Mouse (Mus musculus): ENCODE results near the gene Dgkd. TPM values are rescaled to one million over a fixed set of nuclear protein-coding genes. Genes with fewer than 3 reads are reported as not detected.
A peak's percentile ranks its signal among the peaks of the same experiment; 100 is the strongest.
"Not testable (repeated sequence)": the region's sequence is repeated elsewhere in the genome, so short reads cannot be mapped to it uniquely, and the experiment has no call there.

The Dgkd gene
- total RNA-seq (2021) = 100 to 1,000 TPM; 107 to 118 TPM
- long read RNA-seq, experiment 1, full-length matches to known transcripts = 35 of 85 reads
- long read RNA-seq, experiment 1, partial matches to known transcripts = 46 of 85 reads
- long read RNA-seq, experiment 1, other reads (novel, unspliced or antisense) = 4 of 85 reads
- long read RNA-seq, experiment 2, full-length matches to known transcripts = 44 of 87 reads
- long read RNA-seq, experiment 2, partial matches to known transcripts = 28 of 87 reads
- long read RNA-seq, experiment 2, other reads (novel, unspliced or antisense) = 15 of 87 reads

DNA sequence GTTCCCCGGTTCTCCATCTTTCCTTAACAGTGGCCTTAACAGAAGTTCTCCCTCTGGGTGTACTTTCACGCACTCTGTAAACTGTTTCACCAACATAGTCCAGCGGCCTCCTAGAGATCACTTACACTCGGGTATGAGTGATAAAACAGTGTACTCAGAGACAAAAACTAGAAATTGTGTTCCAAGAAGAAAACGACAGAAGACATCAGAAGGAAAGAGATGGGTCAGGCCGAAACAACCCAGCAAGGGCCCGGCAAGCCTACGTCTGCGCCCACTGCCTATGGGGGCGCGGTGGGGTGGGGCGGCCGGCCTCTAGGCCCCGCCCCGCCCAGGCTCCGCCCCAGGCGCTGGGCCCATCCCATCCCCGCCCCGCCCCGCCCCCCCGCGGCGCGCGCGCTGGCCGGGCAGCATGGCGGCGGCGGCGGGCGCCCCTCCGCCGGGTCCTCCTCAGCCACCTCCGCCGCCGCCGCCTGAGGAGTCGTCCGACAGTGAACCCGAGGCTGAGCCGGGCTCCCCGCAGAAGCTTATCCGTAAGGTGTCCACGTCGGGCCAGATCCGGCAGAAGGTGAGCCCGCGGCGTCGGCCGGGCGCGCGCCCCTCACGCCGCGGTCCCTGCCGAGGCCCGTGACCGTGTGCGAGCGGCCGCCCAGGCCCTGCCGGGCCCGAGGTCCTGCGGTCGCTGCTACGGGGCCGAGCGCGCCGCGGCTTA lies at the start of gene Dgkd:
Gene Dgkd, plus strand, starts transcription at position 396 of the 709 bp plus-strand sequence.
- peak; percentile 90 for DNase-seq

DNA sequence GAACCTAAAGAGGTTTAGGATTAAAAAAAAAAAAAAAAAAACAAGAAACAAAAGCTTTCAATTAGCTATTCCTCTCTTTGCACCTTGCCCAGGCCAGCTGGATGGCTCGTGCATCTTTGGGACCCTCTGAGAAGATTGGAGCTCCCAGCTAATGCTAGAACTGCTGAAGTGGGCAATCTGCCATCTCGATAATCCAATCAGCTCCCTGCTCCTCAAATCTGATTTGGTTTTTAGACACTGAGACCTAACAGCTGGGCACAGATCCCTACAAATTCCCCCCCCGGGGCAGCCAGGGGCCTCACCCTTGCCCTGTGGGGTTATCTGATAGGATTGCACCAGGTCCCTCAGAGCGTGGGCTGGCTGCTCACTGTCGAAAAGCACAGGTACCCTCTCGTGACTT lies 49.5 kb upstream of the Dgkd start, which contains the start of gene Sag:
Gene Sag, plus strand, starts transcription at position 105 of the 400 bp plus-strand sequence.
- no peak for DNase-seq

DNA sequence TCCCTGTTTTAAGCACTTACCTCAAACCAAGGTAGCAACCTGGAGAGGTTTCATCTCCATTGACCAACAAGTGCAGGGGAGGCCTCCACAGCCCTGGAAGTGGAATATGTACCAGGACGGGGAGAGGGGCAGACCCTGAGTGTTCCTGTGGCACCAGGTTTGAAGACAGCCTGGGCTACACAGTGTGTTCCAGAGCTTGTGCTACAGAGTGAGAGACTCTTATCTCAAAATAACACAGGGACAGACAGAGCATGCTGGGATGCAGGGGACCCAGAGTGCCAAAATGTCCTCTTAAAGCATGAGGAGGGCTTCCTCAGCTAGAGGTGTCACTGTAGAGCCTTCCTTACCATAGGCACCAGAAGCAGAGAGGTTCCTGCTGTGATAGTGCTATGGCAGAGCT lies 45.3 kb upstream of the Dgkd start:
- no peak for DNase-seq

DNA sequence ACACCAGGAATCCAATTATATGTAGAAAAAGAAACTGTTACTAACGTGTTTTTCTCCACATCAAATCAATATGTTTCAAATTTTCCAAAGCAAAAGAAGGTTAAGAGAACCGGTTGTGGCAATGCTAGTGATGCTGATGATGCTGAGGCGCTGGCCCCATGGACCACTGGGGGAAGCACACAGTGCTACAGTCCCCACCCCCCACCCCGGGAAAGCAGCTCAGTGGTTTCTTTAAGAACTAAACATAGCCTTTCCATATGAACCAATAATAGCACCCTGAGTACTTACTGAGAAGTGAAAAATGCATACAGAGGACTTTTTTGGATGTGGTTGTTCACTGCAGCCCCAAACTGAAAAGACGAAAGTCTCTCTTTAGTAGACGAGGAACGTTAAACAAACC lies 41.7 kb upstream of the Dgkd start:
- DNase-seq = no peak

DNA sequence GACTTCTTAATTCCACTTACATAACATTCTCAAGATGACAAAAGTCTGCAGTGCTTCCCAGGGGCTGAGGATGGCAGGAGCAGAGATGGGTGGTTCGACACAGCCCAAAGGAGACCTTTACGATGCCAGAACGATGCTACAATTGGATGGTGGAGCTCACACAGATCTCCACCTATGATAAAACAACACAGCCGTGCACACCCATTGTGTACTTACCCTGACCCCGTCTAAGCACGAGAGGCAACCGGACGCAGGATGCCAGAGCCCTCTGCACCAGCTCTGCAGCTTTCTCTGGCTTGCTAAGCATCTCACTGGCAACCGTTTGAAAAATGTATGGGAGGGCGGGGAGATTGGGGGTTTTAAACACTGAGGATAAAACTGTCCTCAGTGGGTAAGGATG lies 41.0 kb upstream of the Dgkd start:
- no peak for DNase-seq

DNA sequence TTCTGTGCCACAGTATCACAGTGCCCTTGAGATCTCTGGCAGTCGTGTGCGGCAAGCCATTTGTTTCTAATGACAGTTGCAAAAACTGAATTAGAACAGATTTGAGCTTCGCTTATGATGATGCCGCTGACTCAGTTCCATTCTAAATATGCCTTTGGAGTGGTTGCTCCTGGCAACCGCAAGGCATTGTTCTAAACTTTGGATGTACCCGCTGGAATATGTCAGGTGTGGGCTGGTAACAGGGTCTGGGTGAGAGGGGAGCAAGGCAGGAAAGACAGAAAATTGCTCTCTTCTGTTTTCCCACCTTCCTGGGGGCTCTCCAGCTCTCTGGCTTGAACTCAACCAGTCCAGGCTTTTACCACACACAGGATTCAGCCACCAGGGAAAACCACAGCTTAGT lies 39.9 kb upstream of the Dgkd start:
- no peak for DNase-seq

DNA sequence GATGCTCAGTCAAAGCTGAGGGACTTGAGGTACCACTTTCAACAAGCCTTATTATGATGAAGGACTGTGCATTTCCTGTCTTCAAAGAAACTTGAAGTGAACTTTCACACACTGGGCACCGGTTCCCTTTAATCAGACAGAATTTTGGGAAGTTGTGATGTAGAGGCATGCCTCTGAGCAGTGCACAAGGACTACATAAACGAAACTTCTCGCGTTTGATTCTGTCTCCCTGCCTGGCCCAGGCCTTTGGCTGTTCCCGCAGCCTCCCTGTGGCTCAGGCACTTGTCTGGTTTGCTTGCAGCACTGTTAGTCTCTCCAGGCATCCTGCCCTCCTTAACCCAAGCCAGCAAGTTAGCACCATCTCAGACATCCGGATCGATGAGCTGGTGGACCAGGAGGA lies 39.4 kb upstream of the Dgkd start:
- peak; percentile 38 for DNase-seq

DNA sequence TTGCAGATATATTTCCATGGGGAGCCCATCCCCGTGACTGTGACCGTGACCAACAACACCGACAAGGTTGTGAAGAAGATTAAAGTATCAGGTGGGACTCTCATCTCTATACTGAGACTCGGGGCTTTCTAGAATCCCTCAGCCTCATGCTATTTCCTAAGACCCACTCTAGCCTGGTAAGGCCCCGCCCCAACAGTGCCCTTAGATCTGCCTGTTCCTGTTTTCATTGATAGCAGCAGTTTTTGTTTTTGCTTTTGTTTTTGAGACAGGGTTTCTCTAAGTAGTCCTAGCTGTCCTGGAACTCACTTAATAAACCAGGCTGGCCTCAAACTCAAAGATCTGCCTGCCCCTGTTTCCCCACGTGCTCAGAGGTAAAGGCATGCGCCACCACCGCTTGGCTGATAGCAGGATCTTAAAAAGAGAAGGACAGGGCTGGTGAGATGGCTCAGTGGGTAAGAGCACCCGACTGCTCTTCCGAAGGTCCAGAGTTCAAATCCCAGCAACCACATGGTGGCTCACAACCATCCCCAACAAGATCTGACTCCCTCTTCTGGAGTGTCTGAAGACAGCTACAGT lies 28.6 kb upstream of the Dgkd start:
- DNase-seq = no peak

DNA sequence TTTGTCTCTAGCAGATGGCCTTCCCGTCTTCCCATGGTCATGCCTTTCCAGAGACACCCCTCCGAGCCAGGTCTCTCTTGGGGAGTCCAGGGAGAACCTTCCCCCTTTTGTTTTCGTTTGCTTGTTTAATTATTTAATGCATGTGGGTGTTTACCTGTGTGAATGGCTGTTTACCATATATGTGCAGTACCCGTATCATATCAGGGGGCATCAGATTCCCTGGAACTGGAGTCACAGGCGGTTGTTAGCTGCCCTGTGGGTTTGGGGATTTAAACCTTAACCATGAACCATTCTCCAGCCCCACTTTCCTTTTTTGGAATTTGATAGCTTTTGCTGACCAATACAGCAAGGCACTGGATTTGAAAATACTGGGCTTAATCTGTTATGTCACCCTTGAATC lies 27.8 kb upstream of the Dgkd start:
- no peak for DNase-seq

DNA sequence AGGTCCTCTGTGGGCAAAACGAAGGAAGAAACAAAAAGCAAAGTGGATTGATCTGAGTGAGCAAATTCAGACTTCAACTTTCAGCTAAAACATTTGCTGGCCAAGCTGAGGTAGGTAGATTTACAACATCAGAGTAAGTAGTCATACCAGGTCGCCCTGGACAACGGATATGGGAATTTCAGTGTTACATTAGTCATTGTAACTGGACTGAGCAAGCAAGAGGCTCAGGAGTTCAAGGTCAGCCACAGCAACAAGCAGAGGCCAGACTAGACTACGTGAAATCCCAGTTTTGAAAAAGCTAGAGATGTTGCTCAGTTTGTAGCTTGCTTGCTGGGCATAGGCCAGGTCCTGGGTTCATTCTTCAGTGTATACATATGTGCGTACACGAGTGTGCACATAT lies 27.1 kb upstream of the Dgkd start:
- peak; percentile 56 for DNase-seq

DNA sequence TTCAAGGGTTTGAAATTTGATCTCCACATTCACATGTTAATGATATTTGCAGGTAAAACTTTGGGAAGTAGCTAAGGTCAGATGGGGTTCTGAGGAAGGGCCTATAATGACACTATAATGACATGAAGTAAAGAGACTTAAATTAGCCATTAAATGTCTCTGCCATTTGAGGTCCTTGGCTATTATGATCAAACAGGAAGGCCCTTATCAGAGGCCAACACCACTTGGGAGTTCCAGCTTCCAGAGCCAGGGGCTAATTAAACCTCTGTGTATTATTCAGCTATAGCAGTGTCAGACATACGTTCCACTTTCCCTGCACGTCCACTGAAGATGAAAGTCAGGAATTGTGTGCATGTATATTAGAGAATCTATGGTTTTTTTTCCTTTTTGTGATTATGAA lies 26.6 kb upstream of the Dgkd start:
- DNase-seq = no peak

DNA sequence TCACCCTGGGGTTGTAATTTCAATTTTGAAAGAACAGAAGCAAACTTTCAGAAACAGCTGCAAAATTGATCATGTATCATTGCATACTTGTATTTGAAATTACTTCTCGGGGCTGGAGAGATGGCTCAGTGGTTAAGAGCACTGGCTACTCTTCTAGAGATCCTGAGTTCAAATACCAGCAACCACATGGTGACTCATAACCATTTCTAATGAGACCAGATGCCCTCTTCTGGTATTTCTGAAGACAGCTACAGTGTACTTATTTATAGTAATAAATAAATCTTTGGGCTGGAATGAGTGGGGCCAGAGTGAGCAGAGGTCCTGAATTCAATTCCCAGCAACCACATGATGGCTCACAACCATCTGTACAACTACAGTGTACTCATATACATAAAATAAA lies 25.6 kb upstream of the Dgkd start:
- DNase-seq = not testable (repeated sequence)

DNA sequence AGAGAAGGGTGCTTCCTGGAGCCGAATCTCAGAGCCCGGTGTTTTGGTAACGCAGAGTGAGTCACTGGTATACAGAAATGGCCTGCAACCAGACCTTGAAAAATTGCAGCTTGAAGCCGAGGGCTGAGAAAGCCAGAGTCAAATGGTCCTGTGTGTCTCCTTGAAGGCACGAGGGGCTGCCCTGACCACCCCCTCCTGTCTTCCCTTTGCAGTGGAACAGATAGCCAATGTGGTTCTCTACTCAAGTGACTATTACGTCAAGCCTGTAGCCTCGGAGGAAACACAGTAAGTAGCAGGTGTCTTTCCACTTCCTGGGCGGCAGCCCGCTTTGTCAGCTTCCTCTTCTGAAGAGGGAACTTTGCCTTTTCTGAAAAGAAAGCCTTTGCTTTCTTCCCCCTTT lies 24.9 kb upstream of the Dgkd start:
- DNase-seq = peak; percentile 45

DNA sequence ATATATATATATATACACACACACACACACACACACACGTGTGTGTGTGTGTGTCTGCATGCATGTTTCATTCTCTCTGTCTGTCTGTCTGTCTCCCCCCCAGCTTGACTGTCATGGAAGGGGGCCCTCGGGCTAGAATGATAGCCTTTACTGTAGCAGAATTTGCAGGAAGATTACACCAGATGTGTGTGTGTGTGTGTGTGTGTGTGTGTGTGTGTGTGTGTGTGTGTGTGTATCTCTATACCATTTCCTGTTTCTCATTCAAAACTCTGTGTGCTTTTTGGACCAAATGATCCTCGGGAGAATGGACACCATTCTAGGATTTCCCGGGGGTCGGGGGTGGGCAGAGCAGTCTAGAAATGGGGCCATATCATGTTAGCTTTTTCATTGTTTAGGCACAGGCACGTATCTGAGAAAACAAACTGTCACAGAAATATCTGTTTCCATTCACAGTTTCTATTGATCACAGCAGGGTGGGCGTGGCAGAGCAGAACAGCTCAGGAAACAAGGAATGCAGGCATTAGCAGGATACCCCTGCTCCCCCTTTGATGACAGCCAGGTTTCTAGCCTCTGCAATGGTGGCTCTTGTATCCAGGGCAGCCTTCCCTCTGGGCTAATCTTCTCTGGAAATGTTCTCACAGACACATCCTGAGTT lies 24.0 kb upstream of the Dgkd start:
- no peak for DNase-seq

DNA sequence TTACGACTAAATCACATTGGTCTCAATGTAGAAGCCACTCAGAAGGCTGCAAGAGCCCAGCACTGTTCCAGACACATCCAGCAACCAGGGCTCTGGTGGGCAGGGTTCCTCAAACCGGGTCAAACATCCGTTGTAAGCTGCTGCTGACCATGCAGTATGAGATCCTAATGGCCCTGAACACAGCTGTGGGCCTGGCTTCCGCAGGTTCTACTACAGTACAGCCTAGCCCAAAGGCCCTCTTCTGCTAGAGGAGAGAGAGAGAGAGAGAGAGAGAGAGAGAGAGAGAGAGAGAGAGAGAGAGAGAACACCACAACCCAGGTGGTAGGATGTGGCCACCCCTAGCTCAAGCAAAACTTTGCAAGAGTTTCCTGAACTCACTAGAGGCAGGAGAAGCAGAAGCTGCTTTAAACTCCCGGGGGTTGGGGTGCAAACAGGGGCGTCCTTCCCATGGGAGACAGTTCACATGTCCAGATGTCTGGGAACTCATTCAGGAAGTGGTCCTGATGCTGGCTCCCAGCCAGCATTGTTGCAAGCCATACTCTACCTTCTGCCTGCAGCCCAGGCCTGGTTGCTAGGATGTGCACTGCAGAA lies 23.4 kb upstream of the Dgkd start:
- no peak for DNase-seq

DNA sequence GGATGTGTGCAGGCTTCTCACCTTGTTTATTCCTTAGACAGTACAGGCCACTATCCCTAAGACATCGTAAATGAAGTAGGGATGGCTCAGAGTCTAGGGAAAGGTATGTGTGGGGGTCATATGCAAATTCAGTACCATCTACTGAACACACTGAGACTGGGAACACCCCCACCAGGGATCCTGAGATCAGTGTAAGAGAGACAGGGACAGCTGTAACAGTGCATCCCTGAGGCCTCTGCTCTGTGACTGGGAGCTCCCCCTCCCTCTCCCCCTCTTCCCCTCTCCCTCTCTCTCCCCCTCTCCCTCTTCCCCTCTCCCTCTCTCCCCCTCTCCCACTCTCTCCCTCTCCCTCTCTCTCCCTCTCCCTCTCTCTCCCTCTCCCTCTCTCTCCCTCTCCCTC lies 16.6 kb upstream of the Dgkd start:
- DNase-seq = no peak

DNA sequence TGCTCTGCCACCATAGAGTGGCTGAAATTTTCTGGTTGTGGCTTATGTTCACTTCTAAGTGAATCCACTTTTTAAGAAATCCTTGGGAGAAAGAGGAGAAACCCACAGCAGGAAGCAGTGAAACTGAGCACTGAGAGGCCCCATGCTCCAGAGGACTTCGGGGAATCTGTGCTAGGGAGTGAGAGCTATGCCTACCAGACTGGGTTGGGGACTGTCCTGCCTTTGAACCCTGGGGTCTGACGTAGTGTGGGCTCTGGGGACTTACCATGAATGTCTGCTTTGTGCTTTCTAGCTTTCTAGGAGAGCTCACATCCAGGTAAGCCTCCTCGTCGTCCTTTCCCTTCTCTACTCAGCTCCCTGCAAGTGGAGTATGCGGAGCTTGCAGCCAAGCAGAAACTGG lies 16.1 kb upstream of the Dgkd start:
- no peak for DNase-seq

DNA sequence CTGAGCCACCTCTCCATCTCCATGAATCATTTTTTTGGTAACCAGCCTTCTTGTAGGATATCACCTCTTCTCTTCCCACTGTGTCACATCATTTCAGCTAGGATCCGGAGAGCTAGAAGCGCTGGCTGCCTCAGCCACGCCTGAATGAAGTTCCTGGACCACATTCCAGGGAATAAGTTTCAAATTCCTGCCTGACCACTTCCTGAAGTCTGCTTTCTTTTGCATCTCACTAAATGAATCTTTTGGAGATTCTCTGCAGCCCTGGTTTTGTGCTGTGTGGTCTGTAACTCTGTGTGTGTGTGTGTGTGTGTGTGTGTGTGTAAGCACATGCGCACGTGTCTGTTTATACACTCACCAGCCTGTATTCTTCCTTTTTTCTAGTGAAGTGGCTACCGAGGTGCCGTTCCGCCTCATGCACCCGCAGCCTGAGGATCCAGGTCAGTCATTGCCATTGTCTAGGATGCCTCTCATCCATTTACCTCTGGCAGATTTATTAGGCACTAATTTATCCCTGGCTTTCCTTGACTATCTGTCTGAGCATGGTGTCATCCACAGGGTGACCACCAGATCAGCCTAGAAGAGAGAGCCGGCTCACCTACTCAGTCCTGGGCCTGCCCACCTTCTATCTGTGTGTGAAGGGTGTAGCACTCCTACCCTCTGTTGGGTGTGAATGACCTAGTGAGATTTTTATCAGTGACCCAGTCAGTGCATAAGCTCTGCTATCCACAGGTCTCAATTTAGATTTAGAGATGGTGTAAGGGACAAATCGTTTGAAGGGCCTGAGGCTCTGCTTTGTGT lies 12.5 kb upstream of the Dgkd start:
- DNase-seq = no peak

DNA sequence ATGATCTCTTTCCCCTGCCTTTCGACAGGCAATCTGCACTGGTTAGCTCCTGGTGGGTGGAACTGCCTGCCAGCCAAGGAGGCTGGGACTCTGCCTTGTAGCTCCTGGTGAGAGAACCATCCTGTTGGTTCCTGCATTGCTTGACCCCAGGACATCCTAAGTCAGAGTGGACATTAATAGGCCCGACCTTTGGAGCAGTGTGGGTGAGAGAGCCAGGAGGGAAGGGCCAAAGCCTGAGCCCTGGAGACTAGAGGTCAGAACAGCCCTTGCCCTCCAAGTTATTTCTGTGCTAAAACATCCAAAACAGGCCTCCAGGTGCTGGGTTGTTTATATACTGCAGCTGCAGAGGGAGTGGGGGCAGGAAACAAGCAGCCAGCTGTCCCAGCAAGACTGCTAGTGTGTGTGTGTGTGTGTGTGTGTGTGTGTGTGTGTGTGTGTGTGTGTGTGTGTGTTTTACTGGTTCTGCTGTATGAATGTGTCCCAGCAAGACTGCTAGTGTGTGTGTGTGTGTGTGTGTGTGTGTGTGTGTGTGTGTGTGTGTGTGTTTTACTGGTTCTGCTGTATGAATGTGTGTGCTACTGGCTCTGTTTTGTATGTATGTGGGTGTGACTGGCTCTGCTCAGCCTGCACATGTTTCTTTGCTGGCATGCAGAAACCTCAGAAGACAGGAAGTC lies 6.1 kb upstream of the Dgkd start:
- peak; percentile 68 for DNase-seq

DNA sequence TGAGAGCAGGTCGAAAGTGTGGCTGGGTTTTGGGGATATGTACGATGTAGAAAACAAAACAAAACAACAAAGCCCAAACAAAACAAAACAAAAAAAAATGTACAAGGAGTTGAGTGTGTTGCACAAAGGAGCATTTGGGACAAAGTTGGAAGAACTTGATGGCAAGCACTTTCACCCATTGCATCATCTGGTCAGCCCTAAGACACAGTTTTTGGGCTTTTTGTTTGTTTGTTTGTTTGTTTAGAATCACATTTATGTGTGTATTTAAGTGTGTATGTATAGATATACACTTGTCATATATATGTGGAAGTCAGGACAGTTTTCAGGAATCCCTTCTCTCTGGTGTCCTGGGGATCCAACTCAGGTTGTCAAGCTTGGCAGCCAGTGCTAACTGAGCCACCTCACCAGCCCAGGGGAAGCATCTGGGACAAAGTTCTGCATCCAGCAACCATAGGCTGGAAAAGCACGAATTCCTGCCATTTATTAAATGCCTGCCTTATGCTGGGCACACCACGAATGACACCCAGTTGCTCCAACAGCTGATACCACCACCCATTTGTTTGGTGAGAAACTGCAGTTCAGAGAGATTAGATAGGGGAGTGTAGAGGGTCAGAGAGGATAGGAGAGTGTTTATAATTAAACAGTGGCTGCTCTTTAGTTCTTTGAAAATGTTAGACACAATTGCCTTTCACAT lies 5.5 kb upstream of the Dgkd start:
- no peak for DNase-seq

All from adrenal gland, postnatal 10 days (tissue).